Mouse (Mus musculus) neural tube, embryonic 11.5 days (tissue): ENCODE data around the gene Zfp53. TPM values are rescaled to one million over a fixed set of nuclear protein-coding genes. Genes with fewer than 3 reads are reported as not detected.

Source experiments
- ATAC-seq: fragments of 200-750 bp; cut with Nextera tagmentation; 2 replicates; pipeline ENCODE4 v1.8.0; 2017; ENCODE audit warnings: moderate number of reproducible peaks, mild to moderate bottlenecking, moderate TSS enrichment, moderate library complexity; ENCODE audit not compliant: insufficient read depth, low FRiP score, low TSS enrichment
- DNase-seq: peaks from one replicate; pipeline ENCODE4 v3.0.0-alpha.2; 2015; ENCODE audit warnings: low spot score
- H3K27ac ChIP-seq: fragments of 300-500 bp; sonication (generic); 2 replicates; pipeline ENCODE4 v1.5.1; 2014; ENCODE audit warnings: low read depth, mild to moderate bottlenecking, low read length
- H3K27me3 ChIP-seq: fragments of 300-500 bp; sonication (generic); 2 replicates; pipeline ENCODE4 v1.6.1; 2014; ENCODE audit warnings: mild to moderate bottlenecking, low read length, mixed read lengths; ENCODE audit not compliant: control insufficient read depth, insufficient read depth
- H3K36me3 ChIP-seq: fragments of 300-500 bp; sonication (generic); 2 replicates; pipeline ENCODE4 v1.6.1; 2014; ENCODE audit warnings: mild to moderate bottlenecking, low read length, moderate library complexity, mixed read lengths; ENCODE audit not compliant: control insufficient read depth, insufficient read depth
- H3K4me1 ChIP-seq: fragments of 300-500 bp; sonication (generic); 2 replicates; pipeline ENCODE4 v1.6.1; 2014; ENCODE audit warnings: low read length, mixed read lengths; ENCODE audit not compliant: control insufficient read depth, insufficient read depth
- H3K4me2 ChIP-seq: fragments of 300-500 bp; sonication (generic); 2 replicates; pipeline ENCODE4 v1.6.1; 2014; ENCODE audit warnings: low read depth, mild to moderate bottlenecking, moderate library complexity
- H3K4me3 ChIP-seq: fragments of 300-500 bp; sonication (generic); 2 replicates; pipeline ENCODE4 v1.5.1; 2014; ENCODE audit warnings: low read depth, low read length
- H3K9ac ChIP-seq: fragments of 300-500 bp; sonication (generic); 2 replicates; pipeline ENCODE4 v1.6.1; 2014; ENCODE audit warnings: mild to moderate bottlenecking, low read length
- H3K9me3 ChIP-seq: fragments of 300-500 bp; sonication (generic); 2 replicates; pipeline ENCODE4 v1.6.1; 2016; ENCODE audit warnings: low read length; ENCODE audit not compliant: control insufficient read depth
- WGBS: fragments of 180-500 bp; shearing (Covaris S2); extraction: QIAGEN DNeasy Blood & Tissue Kit; methylation state at CpG from one replicate; pipeline ENCODE4 v1.1.7; 2014; 5-methylcytosine and 5-hydroxymethylcytosine counted together
- polyA plus RNA-seq: library from polyadenylated mRNA; unstranded; fragments of >200 nt; fragmentation: Nextera tagmentation; extraction: Ambion mirVana; gene quantifications from 2 replicates; pipeline ENCODE4 v1.2.1, GENCODE M21; 2014

Gene Zfp53
- polyA plus RNA-seq, 1 experiment from 2014 or later, result 10.1 TPM

- Histone ChIP-seq H3K27ac (peak overlapping the region; percentile 67; the same call in 1 of the 2 replicates), H3K4me2 (peak overlapping the region; percentile 85), H3K4me1 (no peaks in the 10 kb centered on the region), H3K4me3 (peak overlapping the region; percentile 51), H3K36me3 (no peaks in the 10 kb centered on the region), H3K27me3 (no peaks in the 10 kb centered on the region), H3K9me3 (no peaks in the 10 kb centered on the region), H3K9ac (peak overlapping the region; percentile 71)
- ATAC-seq, result peak; percentile 89
- DNase-seq, result peak; percentile 82
- under 1% methylated on average over 37 of the region's 37 CpGs for WGBS
Observed at GRCm38 (mm10) chr17:21516201-21517129, 27.7 kb downstream of the Zfp53 start.

GRCm38 (mm10) chr17:21517130-21517671, 28.4 kb downstream of the Zfp53 start:
- DNase-seq (no peak), ATAC-seq (no peak; the same call in 1 of the 2 replicates)
- H3K4me1 ChIP-seq, result no peaks in the 10 kb centered on the region
- H3K36me3 ChIP-seq, result no peaks in the 10 kb centered on the region
- H3K27me3 ChIP-seq, result no peaks in the 10 kb centered on the region
- peak overlapping the region; percentile 67; the same call in 1 of the 2 replicates for H3K27ac ChIP-seq
- H3K9me3 ChIP-seq, result no peaks in the 10 kb centered on the region
- peak overlapping the region; percentile 71; the same call in 1 of the 2 replicates for H3K9ac ChIP-seq
- H3K4me2 ChIP-seq, result peak overlapping the region; percentile 85
- peak overlapping the region; percentile 51 for H3K4me3 ChIP-seq
- WGBS, result 41% methylated on average over 4 of the region's 4 CpGs

- DNase-seq, result no peak
- no peak for ATAC-seq
- Histone ChIP-seq H3K27me3 (no peaks in the 10 kb centered on the region), H3K9me3 (no peaks in the 10 kb centered on the region), H3K4me1 (no peaks in the 10 kb centered on the region), H3K27ac (no peak overlapping the region), H3K36me3 (no peaks in the 10 kb centered on the region), H3K4me3 (no peak overlapping the region), H3K4me2 (no peak overlapping the region), H3K9ac (no peak overlapping the region)
Observed at GRCm38 (mm10) chr17:21526270-21526669, 37.5 kb downstream of the Zfp53 start.

GRCm38 (mm10) chr17:21530645-21531330, 42.0 kb downstream of the Zfp53 start:
- H3K4me2 ChIP-seq, result no peak overlapping the region
- ATAC-seq, result no peak
- H3K27me3 ChIP-seq, result no peaks in the 10 kb centered on the region
- 62% methylated on average over 5 of the region's 5 CpGs for WGBS
- no peaks in the 10 kb centered on the region for H3K9me3 ChIP-seq
- no peaks in the 10 kb centered on the region for H3K36me3 ChIP-seq
- H3K4me3 ChIP-seq, result no peak overlapping the region
- no peaks in the 10 kb centered on the region for H3K4me1 ChIP-seq
- no peak for DNase-seq
- no peak overlapping the region for H3K27ac ChIP-seq
- H3K9ac ChIP-seq, result no peak overlapping the region

- Histone ChIP-seq H3K9me3 (no peaks in the 10 kb centered on the region), H3K36me3 (no peaks in the 10 kb centered on the region), H3K27ac (no peak overlapping the region), H3K27me3 (no peaks in the 10 kb centered on the region), H3K4me2 (peak overlapping the region; percentile 62), H3K4me3 (peak overlapping the region; percentile 60), H3K4me1 (no peaks in the 10 kb centered on the region), H3K9ac (no peak overlapping the region)
- ATAC-seq, result 0 out of 2 replicates have a peak, but pooled peaks have one; percentile 0
- no peak for DNase-seq
- WGBS, result 83% methylated on average over 5 of the region's 5 CpGs
Observed at GRCm38 (mm10) chr17:21531621-21532020, 42.8 kb downstream of the Zfp53 start.

- under 1% methylated on average over 52 of the region's 54 CpGs for WGBS
- peak; percentile 78 for DNase-seq
- H3K9me3 ChIP-seq, result no peaks in the 10 kb centered on the region
- no peaks in the 10 kb centered on the region for H3K4me1 ChIP-seq
- H3K4me2 ChIP-seq, result peak overlapping the region; percentile 62
- peak overlapping the region; percentile 91 for H3K9ac ChIP-seq
- H3K36me3 ChIP-seq, result no peaks in the 10 kb centered on the region
- H3K27ac ChIP-seq, result peak overlapping the region; percentile 73
- ATAC-seq, result peak; percentile 86
- peak overlapping the region; percentile 60 for H3K4me3 ChIP-seq
- no peaks in the 10 kb centered on the region for H3K27me3 ChIP-seq
Observed at GRCm38 (mm10) chr17:21532101-21532951, 43.5 kb downstream of the Zfp53 start.

- ATAC-seq, result no peak
- no peak for DNase-seq
- no peaks in the 10 kb centered on the region for H3K27me3 ChIP-seq
- H3K9me3 ChIP-seq, result no peaks in the 10 kb centered on the region
- no peaks in the 10 kb centered on the region for H3K4me1 ChIP-seq
- H3K36me3 ChIP-seq, result no peaks in the 10 kb centered on the region
- no peak overlapping the region for H3K9ac ChIP-seq
- H3K27ac ChIP-seq, result no peak overlapping the region
- no peak overlapping the region for H3K4me3 ChIP-seq
- 95% methylated on average over 1 of the region's 1 CpGs for WGBS
- no peak overlapping the region for H3K4me2 ChIP-seq
Observed at GRCm38 (mm10) chr17:21533961-21534360, 45.2 kb downstream of the Zfp53 start.
